Mouse (Mus musculus): ENCODE data around the gene Lipi. TPM values are rescaled to one million over a fixed set of nuclear protein-coding genes. Genes with fewer than 3 reads are reported as not detected.

The Lipi gene
- polyA plus RNA-seq, 1 experiment from 2014 or later, result not detected

Other genes with a start within 250 kb of the Lipi start
- 0.10 TPM in 1 of 3 replicates, not detected in the others for gene Rbm11, start 6.8 kb upstream of the Lipi start, polyA plus RNA-seq (2018)
- gene Hspa13, start 181.0 kb upstream of the Lipi start, polyA plus RNA-seq (2018), result 17.4 to 20.2 TPM (median 17.7 TPM) in 3 replicates

Measured in macrophage (primary cell).